Mouse (Mus musculus) kidney, adult 2 months (tissue): ENCODE measurements around the gene Clic4.

ENCODE experiments used
- CTCF ChIP-seq: fragments of 200-500 bp; conservative IDR thresholded peaks from 2 replicates; pipeline ENCODE4 v1.5.1; 2011; ENCODE audit warnings: low read depth, mild to moderate bottlenecking, control low read depth, low read length, moderate library complexity, mixed read lengths; ENCODE audit not compliant: insufficient read depth, insufficient read length
- POLR2A ChIP-seq: fragments of 200-500 bp; IDR thresholded peaks from one replicate; pipeline ENCODE4 v1.6.1; 2011; ENCODE audit warnings: low read depth, low read length, control low read depth

- TF ChIP-seq CTCF (no peak), POLR2A (no peak)
Observed at GRCm38 (mm10) chr4:135220641-135221040, 52.0 kb downstream of the Clic4 start.
